Mouse (Mus musculus): ENCODE results near the gene Foxd3.
"Not testable (repeated sequence)": the region's sequence is repeated elsewhere in the genome, so short reads cannot be mapped to it uniquely, and the experiment has no call there.

Gene Foxd3

GRCm38 (mm10) chr4:99655937-99656604, at the start of gene Foxd3:
Gene Foxd3 (plus strand): TSS chr4:99656299.
- peak; percentile 40 to 52 for DNase-seq

DNA sequence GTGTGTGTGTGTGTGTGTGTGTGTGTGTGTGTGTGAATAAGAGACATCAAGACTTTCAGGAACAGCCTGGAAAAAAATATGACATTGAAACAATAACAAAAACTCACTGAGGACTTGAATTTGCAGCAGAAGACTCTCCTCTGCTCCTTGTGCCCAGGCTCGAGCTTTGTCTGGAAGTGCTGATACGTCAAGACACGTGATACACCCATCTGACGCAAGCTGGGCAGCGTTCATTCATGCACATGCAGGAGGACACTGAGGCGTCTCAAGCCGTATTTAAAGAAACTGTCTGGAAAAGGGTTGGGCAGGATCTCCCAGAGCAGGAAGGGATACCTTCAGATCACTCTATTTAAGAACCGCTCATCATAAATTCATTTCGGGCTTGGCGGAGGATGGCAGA, 43.9 kb upstream of the Foxd3 start:
- DNase-seq = no peak

DNA sequence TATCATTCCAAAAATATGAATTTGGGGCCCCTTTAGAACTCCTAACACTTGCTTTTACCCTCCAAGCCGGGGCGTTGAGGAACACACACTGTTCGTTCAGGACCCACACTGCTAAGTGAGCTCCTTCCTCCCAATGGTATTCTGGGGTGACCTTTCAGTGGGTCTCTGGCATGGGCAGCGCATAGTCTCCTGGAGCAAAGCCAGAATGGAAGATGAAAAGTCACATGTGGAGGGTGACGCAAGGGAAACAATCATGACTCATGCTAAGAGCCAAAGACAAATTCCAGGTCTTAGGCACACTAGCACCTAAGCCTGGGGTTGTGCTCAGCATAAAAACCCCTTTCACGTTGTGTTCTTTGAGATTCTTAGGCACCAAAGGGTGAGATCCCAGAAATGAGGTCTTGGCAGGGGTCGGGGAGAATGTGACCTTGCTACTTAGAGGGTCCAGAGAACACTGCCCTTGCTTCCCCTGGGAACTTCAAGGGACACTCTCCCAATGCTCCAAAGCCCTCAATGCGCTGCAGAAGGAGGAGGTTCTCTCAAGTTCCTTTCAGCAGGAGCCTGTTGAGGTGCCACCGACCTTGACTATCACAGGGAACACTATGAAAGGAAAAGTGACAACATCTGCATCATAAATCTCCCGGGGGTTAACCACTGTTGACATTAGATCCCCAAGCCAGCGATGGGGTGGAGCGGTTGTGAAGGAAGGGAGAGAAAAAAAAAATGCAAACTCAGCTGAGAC, 43.3 kb upstream of the Foxd3 start:
- DNase-seq = no peak

DNA sequence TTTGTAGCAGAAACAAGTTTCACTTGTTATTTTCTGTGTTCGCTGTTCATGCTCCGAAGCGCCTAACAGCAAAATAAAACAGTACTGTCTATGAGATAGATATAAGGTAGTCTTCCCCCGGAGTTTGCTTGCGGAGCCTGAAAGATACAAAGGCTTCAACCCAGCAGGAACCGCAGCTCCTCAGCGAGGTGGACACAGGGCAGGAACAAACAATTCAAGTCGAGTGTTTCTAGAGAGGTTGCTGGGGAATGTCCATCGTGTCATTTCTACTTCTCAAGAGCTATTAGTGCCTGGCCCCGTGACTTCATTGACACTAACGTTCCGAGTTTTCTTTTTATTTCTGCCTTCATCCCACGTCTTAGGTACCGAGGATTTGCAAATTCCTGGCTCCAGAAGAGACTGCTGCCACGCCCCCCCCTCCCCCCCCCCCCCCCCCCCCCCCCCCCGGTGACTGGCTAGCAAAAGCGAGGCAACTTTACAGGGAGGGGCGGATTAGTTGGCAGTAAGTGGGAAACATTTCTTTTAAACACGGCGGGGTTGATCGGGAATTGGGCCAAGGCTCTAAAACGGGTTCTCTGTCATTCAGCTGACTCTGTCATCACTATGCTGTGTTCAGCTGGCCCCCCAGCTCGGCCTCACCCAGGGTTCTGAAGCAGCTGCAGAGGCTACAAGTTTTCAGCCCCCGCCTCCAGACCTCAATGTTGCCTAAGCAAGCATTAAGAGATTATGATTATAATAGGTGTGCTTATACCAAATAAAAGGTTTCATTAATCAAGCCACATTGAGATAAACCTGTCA, 29.9 kb upstream of the Foxd3 start:
- DNase-seq = peak; percentile 4 to 6

DNA sequence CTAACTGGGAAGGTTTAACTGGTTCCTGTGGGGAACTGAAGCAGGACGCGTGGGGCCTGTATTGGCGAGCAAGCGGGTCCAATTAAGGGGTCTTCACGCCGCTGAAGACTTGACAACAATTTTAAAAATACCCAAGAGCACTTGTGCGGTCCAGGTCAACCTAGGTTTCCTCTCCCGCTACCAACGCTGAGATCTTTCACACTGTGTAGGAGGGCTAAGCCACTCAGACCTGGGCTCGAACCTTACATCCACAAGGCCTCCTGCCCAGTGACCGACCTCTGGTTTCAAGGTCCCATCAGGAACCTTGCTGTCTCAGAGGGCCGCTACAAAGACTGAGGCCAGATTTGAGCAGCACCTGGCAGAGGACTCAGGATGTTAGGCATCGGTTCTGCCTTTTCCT, 29.0 kb upstream of the Foxd3 start:
- DNase-seq = no peak

- no peak for DNase-seq
Measured at GRCm38 (mm10) chr4:99636038-99636437, 20.1 kb upstream of the Foxd3 start.

GRCm38 (mm10) chr4:99636711-99637110, 19.4 kb upstream of the Foxd3 start:
- DNase-seq = no peak

GRCm38 (mm10) chr4:99640619-99641018, 15.5 kb upstream of the Foxd3 start:
- not testable (repeated sequence) for DNase-seq

DNA sequence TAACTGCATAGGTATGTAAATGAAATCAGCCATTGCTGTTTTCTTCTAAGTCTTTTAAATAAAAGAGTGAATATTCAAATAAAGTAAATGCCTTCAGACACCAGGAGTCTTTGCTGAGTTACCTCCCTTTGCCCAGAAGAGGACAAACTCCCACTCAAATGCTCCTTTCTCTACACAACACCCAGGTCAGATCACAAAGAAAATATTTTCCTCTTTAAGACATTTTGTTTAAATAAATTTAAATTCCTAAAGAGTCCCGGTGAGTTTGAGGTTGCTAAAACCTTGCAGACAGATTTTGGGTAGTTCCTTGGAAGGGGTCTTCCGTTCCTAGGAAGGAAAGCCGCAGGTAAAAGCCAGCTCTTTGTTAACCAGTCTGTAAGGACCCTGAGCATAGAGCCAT, 14.2 kb upstream of the Foxd3 start:
- DNase-seq = no peak

DNA sequence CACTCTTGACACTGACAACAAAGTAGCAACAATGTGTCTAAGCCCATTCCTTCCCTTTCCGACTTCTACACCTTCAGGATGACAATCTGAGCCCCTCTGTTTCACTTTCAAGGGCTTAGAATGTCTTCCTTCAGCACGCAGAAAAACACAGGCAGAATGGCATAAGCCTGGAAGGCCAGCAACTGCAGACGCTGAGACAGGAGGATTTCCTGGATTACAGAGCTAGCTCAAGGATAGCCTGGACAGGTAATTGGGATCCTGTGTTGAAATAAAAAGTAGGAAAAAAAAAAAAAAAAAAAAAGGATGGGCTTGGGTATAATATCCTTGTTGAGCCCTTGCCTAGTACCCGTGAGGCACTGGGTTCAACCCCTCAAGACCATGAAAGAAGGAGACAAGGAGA, 10.5 kb upstream of the Foxd3 start:
- no peak for DNase-seq

- DNase-seq = peak; percentile 16 to 27
Measured at GRCm38 (mm10) chr4:99650088-99650944, 5.8 kb upstream of the Foxd3 start.

- DNase-seq = peak; percentile 46 to 58
Measured at GRCm38 (mm10) chr4:99650945-99651690, 5.0 kb upstream of the Foxd3 start.

GRCm38 (mm10) chr4:99651823-99652450, 4.2 kb upstream of the Foxd3 start:
- DNase-seq = peak in 1 of 2 experiments; percentile 4

DNA sequence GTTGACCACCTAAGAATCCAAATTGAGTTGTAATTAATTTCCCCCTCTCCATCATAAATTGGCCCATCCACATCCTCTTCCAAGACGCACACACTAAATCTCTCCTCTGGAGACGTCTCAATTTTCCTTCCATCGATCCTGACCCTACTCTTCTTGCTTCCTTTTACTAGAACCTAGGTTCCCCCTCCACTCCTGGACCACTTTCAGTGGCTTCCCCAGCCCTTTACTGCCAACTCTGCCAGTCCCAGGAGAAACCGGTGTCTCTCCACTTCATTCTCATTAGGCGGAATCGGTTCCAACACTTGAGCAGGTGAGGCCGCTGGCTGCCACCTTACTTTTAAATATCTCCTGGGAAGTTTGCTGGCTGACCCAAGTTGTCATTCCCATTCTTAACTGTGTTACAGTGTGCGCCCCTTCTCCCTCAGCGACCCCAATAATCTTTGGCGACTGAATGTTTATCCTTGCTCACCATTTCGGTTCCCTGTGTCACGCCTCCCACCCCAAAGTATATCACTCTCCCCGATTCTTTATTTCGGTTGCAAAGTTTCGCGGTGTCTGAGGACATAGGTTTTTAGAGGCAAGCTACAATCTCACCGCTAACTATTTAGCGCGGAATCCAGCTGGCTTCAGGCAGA, 3.4 kb upstream of the Foxd3 start:
- peak in 1 of 2 experiments; percentile 10 for DNase-seq

GRCm38 (mm10) chr4:99653216-99653607, 2.9 kb upstream of the Foxd3 start:
- peak; percentile 16 to 34 for DNase-seq

DNA sequence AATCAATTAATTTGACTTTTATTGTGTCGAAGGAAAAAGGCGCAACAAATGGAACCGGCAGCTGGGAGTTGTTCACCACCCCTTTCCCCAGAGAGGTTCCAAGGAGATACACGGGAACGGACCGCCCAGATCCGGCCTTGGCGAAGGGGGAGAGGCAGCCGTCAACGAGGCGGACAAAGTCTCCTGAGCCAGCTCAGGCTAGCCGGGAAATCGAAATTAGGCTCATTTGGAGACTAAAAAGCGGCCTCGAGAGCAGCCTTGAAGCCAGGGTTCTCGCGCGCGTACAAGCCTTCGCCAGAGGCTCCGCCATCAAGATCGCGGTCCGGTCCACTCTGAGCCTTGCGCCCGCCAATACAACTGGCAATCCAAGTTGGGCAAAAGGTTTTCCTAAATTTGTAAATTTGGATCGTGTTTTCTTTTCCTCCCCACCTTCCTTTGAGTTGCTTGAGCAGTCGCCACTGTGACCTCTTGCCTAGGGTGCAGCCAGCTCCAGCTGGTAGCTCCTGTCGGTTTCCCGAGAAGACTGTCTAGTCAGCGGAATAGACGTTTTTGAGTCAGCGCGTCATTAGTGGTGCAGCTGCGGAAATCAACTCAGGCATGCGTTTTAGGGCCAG, 2.4 kb upstream of the Foxd3 start:
- DNase-seq = peak; percentile 40 to 51

GRCm38 (mm10) chr4:99654621-99655296, 1.3 kb upstream of the Foxd3 start:
- peak in 1 of 2 experiments; percentile 17 for DNase-seq

DNA sequence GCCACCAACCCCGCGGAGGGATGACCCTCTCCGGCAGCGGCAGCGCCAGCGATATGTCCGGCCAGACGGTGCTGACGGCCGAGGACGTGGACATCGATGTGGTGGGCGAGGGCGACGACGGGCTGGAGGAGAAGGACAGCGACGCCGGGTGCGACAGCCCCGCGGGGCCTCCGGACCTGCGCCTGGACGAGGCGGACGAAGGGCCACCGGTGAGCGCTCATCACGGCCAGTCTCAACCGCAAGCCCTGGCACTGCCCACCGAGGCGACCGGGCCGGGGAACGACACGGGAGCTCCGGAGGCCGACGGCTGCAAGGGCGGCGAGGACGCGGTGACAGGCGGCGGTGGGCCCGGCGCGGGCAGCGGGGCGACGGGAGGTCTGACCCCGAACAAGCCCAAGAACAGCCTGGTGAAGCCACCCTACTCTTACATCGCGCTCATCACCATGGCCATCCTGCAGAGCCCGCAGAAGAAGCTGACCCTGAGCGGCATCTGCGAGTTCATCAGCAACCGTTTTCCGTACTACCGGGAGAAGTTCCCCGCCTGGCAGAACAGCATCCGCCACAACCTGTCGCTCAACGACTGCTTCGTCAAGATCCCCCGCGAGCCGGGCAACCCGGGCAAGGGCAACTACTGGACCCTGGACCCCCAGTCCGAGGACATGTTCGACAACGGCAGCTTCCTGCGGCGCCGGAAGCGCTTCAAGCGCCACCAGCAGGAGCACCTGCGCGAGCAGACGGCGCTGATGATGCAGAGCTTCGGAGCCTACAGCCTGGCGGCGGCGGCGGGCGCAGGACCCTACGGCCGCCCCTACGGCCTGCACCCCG, 718 bp downstream of the Foxd3 start:
- peak; percentile 26 to 56 for DNase-seq

DNA sequence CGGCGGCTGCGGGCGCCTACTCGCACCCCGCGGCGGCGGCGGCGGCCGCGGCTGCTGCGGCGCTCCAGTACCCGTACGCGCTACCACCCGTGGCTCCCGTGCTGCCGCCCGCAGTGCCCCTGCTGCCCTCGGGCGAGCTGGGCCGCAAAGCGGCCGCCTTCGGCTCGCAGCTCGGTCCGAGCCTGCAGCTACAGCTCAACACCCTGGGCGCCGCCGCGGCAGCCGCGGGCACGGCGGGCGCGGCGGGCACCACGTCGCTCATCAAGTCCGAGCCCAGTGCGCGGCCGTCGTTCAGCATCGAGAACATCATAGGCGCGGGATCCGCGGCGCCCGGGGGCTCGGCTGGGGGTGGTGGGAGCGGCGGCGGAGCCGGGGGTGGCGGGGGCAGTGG, 1.3 kb downstream of the Foxd3 start:
- DNase-seq = peak; percentile 9 to 42
